Mouse (Mus musculus) testis, postnatal 10 days (tissue): ENCODE results near the gene Tmem135.
A peak's percentile ranks its signal among the peaks of the same experiment; 100 is the strongest.

Source experiments
- DNase-seq: peaks from one replicate; pipeline ENCODE4 v3.0.0; 2021; ENCODE audit warnings: low spot score

Gene Tmem135

DNA sequence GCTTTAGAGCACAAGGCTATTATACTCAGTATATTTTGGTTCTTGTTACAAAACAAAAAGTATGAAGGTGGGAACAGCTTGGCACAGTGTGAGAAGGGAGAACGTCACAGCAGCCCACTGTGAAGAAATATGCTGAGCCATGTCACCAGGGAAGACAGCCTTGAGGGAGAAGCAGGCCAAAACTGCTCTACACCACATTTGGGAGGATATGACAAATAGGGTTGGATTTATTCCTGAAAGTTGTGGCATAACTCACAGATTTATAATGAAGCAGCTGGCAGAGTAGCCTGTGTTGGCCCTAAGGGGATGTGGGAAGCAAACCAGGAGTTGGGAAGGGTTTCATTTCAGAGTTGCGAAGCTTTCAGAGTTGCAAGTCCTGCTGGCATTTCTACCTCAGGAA, 225.4 kb downstream of the Tmem135 start:
- DNase-seq: no peak

- no peak for DNase-seq
These were observed 226.1 kb downstream of the Tmem135 start for GRCm38 (mm10) chr7:89177926-89178325.

DNA sequence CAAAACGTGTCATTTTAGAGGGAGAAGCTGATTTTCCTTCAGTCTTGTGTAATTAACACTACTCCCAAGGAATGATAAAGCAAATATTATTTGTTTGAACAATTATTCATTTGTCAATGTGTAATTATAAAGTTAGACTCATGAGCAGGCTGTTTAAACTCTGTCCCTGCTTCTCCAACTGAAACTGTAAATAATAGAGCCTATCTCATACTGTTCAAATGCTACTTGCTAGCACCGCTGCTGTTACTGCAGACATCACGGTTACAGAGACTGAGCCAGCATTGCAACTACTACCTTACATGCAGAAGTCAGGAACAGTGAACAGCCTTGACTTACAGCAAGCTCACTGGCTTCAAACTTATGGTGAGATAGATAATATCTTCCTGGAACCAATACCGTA, 229.6 kb downstream of the Tmem135 start:
- DNase-seq: no peak

- DNase-seq: no peak
These were observed 231.0 kb downstream of the Tmem135 start for GRCm38 (mm10) chr7:89173018-89173417.

GRCm38 (mm10) chr7:89171790-89172467, 232.1 kb downstream of the Tmem135 start:
- no peak for DNase-seq

- peak; percentile 71 for DNase-seq
These were observed 235.4 kb downstream of the Tmem135 start for GRCm38 (mm10) chr7:89168606-89169005.

GRCm38 (mm10) chr7:89165528-89165927, 238.5 kb downstream of the Tmem135 start:
- DNase-seq: no peak

- no peak for DNase-seq
These were observed 242.2 kb downstream of the Tmem135 start for GRCm38 (mm10) chr7:89161610-89162378.

GRCm38 (mm10) chr7:89157356-89157755, 246.7 kb downstream of the Tmem135 start:
- DNase-seq: no peak

- DNase-seq: no peak
These were observed 247.4 kb downstream of the Tmem135 start for GRCm38 (mm10) chr7:89156629-89157028.

GRCm38 (mm10) chr7:89155741-89156140, 248.3 kb downstream of the Tmem135 start:
- DNase-seq: no peak

DNA sequence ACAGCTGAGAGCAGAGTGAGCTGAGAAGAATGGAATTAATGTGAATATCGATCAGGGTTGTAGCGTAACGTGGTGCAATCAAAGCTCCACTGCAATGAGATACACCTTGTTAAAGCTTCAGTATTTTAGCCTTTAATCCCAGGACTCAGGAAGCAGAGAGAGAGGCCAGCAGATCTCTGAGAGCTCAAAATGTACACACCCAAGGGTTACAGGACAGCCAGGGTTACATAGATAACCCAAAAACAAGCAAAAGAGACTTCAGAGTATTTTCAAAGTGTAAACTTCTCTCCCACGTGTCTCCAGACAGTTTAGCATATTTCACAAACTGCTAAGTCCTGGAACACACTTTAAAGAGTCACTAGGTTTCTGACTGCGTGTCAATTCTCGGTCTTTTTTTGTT, 248.8 kb downstream of the Tmem135 start:
- DNase-seq: no peak

DNA sequence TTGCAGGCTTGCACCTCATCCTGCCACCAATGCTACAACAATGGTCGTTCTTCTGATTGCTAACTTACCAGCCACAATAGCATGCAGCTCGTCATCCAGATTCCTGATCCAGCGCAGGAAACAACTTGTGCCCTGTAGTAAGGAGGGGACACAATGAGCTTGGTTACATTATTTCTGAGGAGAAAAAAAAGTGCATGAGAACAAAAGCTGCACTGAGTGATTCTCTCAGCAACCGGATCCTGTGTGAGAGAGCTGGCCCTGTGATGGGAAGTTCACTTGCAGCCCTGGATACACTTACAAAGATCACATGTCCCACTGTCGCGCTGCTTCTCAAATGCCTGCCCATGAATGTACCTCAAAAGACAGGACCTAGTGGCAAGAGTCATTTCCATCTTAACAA, 252.7 kb downstream of the Tmem135 start:
- no peak for DNase-seq

DNA sequence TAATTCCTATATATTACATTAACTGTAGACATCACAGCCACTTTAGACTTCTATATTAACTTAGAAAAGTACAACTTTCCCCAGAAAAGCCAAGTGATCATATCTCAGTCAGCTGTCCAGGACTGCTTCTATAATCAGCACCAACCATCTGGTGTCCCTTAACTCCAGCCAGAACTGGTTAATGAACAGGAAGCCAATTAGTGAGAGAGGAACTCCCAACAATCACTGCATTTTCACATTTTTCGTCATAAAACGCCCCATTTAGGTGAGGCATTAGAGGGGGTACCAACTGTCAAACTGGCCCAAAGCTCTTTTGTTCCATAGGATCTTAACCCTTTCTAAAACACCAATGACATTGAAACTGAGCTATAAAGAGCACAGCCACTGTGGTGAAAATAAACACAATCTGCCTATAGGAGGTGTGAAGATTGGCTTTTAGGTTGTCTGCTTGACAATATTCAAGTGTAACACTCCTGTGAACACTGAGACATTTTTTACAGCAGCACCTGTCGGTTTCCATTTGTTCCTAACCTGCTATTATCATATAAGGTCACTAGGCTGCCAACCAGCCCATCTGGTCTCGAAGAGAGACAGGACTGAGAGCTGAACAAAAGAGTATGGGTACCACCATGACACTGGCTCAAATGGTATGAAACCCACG, 263.3 kb downstream of the Tmem135 start:
- no peak for DNase-seq

DNA sequence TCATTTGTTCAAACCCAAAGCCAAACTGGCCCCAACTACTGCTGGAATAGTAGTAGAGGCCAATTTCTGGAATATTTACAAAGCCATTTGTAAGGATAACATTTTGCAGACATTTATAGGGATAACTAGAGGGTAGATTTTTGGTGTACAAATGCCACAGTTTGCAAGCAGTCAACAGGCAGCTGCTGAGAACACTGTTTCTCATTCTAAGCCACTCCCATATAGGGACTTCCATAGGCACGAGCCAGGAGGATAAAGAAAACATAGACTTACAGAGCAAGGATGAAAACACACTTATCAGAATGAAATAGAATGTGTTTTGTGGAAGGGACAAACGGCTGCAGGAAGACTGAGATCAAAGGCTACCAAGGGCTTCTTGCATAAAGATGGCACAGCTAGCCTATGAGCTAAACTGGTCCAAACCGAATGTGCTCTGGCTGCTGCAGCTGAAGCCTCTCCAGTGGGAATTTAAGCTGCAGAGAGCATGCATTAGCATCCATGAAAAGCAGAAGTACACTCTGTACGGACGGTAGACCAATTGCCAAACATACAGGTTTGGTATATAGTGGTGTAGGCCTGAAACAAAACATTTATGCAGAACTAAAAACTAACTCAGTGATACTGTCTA, 269.0 kb downstream of the Tmem135 start:
- no peak for DNase-seq

- DNase-seq: peak; percentile 66
These were observed 277.7 kb downstream of the Tmem135 start for GRCm38 (mm10) chr7:89126063-89126882.

- no peak for DNase-seq
These were observed 287.8 kb downstream of the Tmem135 start for GRCm38 (mm10) chr7:89116261-89116664.

GRCm38 (mm10) chr7:89115633-89116032, 288.4 kb downstream of the Tmem135 start:
- no peak for DNase-seq

- DNase-seq: no peak
These were observed 297.6 kb downstream of the Tmem135 start for GRCm38 (mm10) chr7:89106421-89106820.

DNA sequence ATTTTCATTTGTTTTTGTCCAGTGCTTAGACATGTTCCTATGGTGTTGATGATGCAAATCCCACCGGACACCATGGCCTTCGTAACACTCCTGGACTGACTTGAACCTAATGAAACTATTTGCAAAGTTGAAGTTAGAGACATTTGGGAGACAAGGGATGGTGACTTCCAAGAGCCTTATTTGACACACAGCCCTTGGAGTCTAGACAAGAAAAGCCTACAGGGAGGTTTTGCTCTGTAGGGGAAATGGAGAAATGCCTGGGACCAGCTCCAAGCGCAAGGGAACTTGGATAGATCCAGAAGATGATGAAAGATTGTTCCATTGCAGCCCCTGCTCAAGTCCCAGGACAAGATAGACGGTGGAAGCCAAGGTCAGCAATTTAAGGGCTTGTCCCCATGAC, 304.3 kb downstream of the Tmem135 start:
- no peak for DNase-seq
